Mouse (Mus musculus) heart, embryonic 16.5 days (tissue): ENCODE data around the gene Cib2. TPM values are rescaled to one million over a fixed set of nuclear protein-coding genes. Genes with fewer than 3 reads are reported as not detected.
A peak's percentile ranks its signal among the peaks of the same experiment; 100 is the strongest.
"Not testable (repeated sequence)": the region's sequence is repeated elsewhere in the genome, so short reads cannot be mapped to it uniquely, and the experiment has no call there.

Experiments
- ATAC-seq: fragments of 200-750 bp; cut with Nextera tagmentation; replicated peaks from 2 replicates; pipeline ENCODE4 v1.8.0; 2017; ENCODE audit warnings: moderate number of reproducible peaks; ENCODE audit not compliant: insufficient read depth, low FRiP score; ENCODE audit errors: extremely low read depth
- H3K27ac ChIP-seq: fragments of 300-500 bp; sonication (generic); 2 replicates; pipeline ENCODE4 v1.5.1; 2014; ENCODE audit warnings: mild to moderate bottlenecking, low read length, control low read depth, moderate library complexity
- H3K27me3 ChIP-seq: fragments of 300-500 bp; sonication (generic); 2 replicates; pipeline ENCODE4 v1.6.1; 2014; ENCODE audit warnings: low read length, mixed read lengths; ENCODE audit not compliant: control insufficient read depth, insufficient read depth
- H3K36me3 ChIP-seq: fragments of 300-500 bp; sonication (generic); 2 replicates; pipeline ENCODE4 v1.6.1; 2014; ENCODE audit not compliant: control insufficient read depth, insufficient read depth
- H3K4me1 ChIP-seq: fragments of 300-500 bp; sonication (generic); 2 replicates; pipeline ENCODE4 v1.6.1; 2014; ENCODE audit warnings: low read length, mixed read lengths; ENCODE audit not compliant: control insufficient read depth, insufficient read depth
- H3K4me2 ChIP-seq: fragments of 300-500 bp; sonication (generic); 2 replicates; pipeline ENCODE4 v1.6.1; 2014; ENCODE audit warnings: low read depth, mild to moderate bottlenecking, control low read depth, low read length
- H3K4me3 ChIP-seq: fragments of 300-500 bp; sonication (generic); 2 replicates; pipeline ENCODE4 v1.5.1; 2014; ENCODE audit warnings: mild to moderate bottlenecking, control low read depth, low read length
- H3K9ac ChIP-seq: fragments of 300-500 bp; sonication (generic); 2 replicates; pipeline ENCODE4 v1.6.1; 2014; ENCODE audit warnings: low read length, control low read depth
- H3K9me3 ChIP-seq: fragments of 300-500 bp; sonication (generic); replicated peaks from 2 replicates; pipeline ENCODE4 v1.6.1; 2016; ENCODE audit warnings: low read length; ENCODE audit not compliant: control insufficient read depth
- WGBS: fragments of 180-500 bp; shearing (Covaris S2); extraction: QIAGEN DNeasy Blood & Tissue Kit; methylation state at CpG from one replicate; pipeline ENCODE4 v1.1.7; 2014; 5-methylcytosine and 5-hydroxymethylcytosine counted together
- polyA plus RNA-seq: library from polyadenylated mRNA; unstranded; fragments of >200 nt; fragmentation: Nextera tagmentation; extraction: Ambion mirVana; gene quantifications from 2 replicates; pipeline ENCODE4 v1.2.1, GENCODE M21; 2015

Cib2 gene
- 4.8 and 5.1 TPM in 2 replicates for polyA plus RNA-seq

DNA sequence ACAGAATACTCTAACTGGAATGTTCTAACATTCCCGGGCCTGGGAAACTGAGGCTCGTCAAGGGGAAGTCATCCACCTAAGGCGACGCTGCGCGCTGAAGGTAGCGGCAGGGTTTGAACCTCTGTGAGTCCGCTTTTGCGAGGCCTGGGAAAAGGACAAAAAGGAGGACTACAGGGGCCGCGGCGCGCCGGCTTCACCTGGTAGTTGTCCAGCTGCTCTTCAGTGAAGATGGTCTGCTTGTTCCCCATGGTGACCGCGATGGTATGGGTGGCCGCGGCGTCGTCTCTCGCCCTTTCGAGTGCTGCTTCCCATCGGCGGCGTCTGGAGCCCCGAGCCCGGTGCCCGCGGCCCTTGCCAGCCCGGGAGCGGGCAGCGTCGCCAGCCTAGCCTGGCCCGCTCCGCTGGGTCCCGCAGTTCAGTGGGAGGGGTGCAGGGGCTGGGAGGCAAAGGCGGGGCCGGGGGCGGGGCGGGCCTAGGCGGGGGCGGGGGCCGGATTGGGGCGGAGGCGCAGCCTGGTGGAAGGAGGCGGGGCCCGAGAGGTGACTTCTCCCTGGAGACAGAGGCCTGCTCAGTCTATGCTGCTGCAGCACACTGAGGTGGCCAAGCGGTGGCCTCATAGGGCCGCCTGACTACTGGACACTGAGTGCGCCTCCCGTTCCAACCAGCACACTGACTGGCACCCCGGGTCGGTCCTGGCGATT is at the start of gene Cib2:
Gene Cib2 (minus strand): TSS at position 448 of the 701 bp plus-strand sequence.
- Histone ChIP-seq H3K4me2 (peak within 1 kb of the TSS; percentile 95), H3K27me3 (peaks cover 9% of the 10 kb centered on the region; the same call in 1 of the 2 replicates), H3K4me1 (peaks cover 3% of the 10 kb centered on the region; the same call in 1 of the 2 replicates), H3K4me3 (peak within 1 kb of the TSS; percentile 66), H3K9me3 (no peaks in the 10 kb centered on the region), H3K36me3 (no peaks in the 10 kb centered on the region), H3K27ac (no peak within 1 kb of the TSS), H3K9ac (peak within 1 kb of the TSS; percentile 71)
- WGBS, result 1% methylated on average over 48 of the region's 54 CpGs
- peak; percentile 95 for ATAC-seq

DNA sequence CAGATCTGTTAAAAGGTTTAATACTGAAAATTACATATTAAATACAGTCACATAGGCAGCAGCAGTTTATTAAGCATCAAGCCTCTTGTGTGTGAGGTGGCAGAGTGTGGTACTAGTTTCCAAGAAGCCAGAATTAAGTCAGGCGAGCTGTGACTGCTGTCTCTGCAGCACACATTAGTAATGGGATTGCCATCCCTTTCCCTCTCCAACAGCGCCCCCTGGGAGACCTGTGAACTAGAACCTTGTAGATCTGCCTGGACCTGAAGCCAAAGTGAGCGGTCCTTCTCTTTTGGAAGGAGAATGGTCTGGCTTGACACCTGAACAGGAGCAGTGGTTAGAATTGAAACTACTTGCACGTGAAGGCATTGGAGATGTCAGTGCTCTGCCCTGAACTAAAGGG is 44.9 kb upstream of the Cib2 start:
- Histone ChIP-seq H3K4me3 (no peak overlapping the region), H3K4me2 (no peak overlapping the region), H3K27ac (no peak overlapping the region), H3K27me3 (no peaks in the 10 kb centered on the region), H3K9ac (no peak overlapping the region), H3K9me3 (no peaks in the 10 kb centered on the region), H3K36me3 (peaks cover 31% of the 10 kb centered on the region), H3K4me1 (no peaks in the 10 kb centered on the region)
- no peak for ATAC-seq
- WGBS, result 52% methylated on average over 4 of the region's 4 CpGs

- peaks cover 38% of the 10 kb centered on the region for H3K36me3 ChIP-seq
- no peak overlapping the region for H3K4me2 ChIP-seq
- no peak overlapping the region for H3K27ac ChIP-seq
- no peak for ATAC-seq
- H3K27me3 ChIP-seq, result no peaks in the 10 kb centered on the region
- H3K9ac ChIP-seq, result no peak overlapping the region
- H3K9me3 ChIP-seq, result no peaks in the 10 kb centered on the region
- no peaks in the 10 kb centered on the region for H3K4me1 ChIP-seq
- H3K4me3 ChIP-seq, result no peak overlapping the region
- WGBS, result 74% methylated on average over 5 of the region's 5 CpGs
Measured at GRCm38 (mm10) chr9:54604131-54604654, 44.2 kb upstream of the Cib2 start.

DNA sequence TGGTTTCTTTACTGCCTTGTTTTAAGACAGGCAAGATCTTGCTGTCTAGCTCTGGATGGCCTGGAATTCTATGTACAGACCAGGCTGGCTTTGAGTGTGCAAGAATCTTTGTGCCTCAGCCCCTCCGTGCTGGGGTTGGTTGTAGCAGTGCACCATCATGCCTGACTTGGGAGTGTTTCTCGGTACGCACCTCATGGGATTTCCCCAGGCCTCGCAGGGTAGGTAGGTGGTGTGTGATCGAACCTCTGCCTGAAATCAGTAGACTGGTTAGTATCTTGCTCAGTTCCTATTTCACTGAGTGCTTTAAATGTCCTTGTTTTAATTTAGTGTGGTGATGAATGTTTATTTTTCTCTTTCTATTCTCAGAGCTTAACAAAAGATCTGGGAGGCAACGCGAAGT is 42.9 kb upstream of the Cib2 start:
- H3K36me3 ChIP-seq, result peaks cover 50% of the 10 kb centered on the region
- H3K4me1 ChIP-seq, result peaks cover 1% of the 10 kb centered on the region; the same call in 1 of the 2 replicates
- no peak overlapping the region for H3K4me3 ChIP-seq
- H3K4me2 ChIP-seq, result no peak overlapping the region
- H3K9me3 ChIP-seq, result no peaks in the 10 kb centered on the region
- no peaks in the 10 kb centered on the region for H3K27me3 ChIP-seq
- no peak overlapping the region for H3K27ac ChIP-seq
- ATAC-seq, result no peak
- 86% methylated on average over 7 of the region's 7 CpGs for WGBS
- H3K9ac ChIP-seq, result no peak overlapping the region

GRCm38 (mm10) chr9:54602386-54602785 is 42.4 kb upstream of the Cib2 start:
- H3K9me3 ChIP-seq, result no peaks in the 10 kb centered on the region
- no peak for ATAC-seq
- no peaks in the 10 kb centered on the region for H3K27me3 ChIP-seq
- 62% methylated on average over 2 of the region's 2 CpGs for WGBS
- no peak overlapping the region for H3K27ac ChIP-seq
- no peak overlapping the region for H3K4me2 ChIP-seq
- peaks cover 7% of the 10 kb centered on the region for H3K4me1 ChIP-seq
- H3K36me3 ChIP-seq, result peaks cover 52% of the 10 kb centered on the region
- H3K4me3 ChIP-seq, result no peak overlapping the region
- H3K9ac ChIP-seq, result no peak overlapping the region

DNA sequence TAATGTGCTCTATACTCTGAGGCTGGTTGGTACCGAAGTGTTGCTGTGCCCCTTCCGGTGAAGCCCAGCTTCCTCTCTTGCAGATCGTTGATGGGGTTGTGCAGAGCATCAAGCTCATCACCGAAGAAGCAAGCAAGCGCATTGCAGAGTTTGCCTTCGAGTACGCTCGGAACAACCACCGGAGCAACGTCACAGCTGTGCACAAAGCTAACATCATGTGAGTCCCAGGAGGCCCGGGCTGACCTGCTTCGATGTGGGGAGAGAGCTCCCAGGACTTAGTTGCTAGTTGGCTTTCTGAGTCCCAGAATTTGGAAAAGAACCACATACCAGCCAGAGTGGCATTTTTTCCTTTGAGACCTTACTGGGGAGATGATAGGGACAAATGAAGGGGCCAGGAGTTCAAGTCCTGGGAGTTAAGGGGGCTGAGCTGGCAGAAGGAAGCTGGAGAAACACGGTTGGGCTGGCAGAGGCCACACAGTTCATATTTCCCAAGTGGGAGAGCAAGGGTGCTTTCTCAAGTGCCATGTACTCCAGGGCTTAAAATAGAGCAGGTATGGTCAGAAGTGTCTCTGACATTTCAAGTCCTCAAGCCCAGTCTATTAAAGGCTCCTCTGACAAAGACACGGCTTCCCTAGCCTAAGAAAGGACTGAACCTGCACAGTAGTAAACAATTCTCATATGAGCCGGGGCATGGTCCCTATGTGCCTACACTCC is 36.9 kb upstream of the Cib2 start:
- no peaks in the 10 kb centered on the region for H3K9me3 ChIP-seq
- peak overlapping the region; percentile 79 for H3K27ac ChIP-seq
- peaks cover 67% of the 10 kb centered on the region for H3K36me3 ChIP-seq
- peak; percentile 86 for ATAC-seq
- no peaks in the 10 kb centered on the region for H3K27me3 ChIP-seq
- 62% methylated on average over 15 of the region's 15 CpGs for WGBS
- H3K4me2 ChIP-seq, result peak overlapping the region; percentile 14; the same call in 1 of the 2 replicates
- H3K4me3 ChIP-seq, result no peak overlapping the region
- H3K9ac ChIP-seq, result no peak overlapping the region
- H3K4me1 ChIP-seq, result peaks cover 29% of the 10 kb centered on the region

- not testable (repeated sequence) for H3K9ac ChIP-seq, ATAC-seq, H3K27ac ChIP-seq, H3K4me2 ChIP-seq, H3K27me3 ChIP-seq, H3K9me3 ChIP-seq, H3K4me3 ChIP-seq
- Histone ChIP-seq H3K4me1 (peaks cover 29% of the 10 kb centered on the region), H3K36me3 (peaks cover 59% of the 10 kb centered on the region)
- 79% methylated on average over 4 of the region's 4 CpGs for WGBS
Measured at GRCm38 (mm10) chr9:54593652-54594051, 33.6 kb upstream of the Cib2 start.

DNA sequence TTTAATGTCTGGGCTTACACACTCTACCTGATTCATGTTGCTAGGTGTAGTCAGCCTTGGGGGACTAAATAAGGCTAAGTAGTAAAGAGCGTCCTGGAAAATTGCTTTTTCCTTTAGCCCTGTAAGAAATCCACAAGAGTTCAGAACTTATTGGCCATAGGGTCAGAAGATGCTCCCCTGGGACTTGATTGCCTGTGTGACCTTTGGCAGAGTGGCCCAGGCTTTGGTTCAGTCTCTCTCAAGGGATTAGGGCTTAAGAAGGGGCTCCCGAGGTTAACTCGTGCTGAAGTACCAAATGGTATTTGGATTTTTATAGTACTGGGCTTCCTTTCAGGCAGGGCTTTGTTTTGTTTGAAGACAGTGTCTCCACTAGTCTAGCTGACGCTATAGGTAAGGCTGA is 27.8 kb upstream of the Cib2 start:
- Histone ChIP-seq H3K9ac (peak overlapping the region; percentile 91), H3K4me3 (peak overlapping the region; percentile 87), H3K9me3 (no peaks in the 10 kb centered on the region), H3K4me1 (peaks cover 10% of the 10 kb centered on the region), H3K36me3 (peaks cover 25% of the 10 kb centered on the region), H3K27ac (peak overlapping the region; percentile 34; the same call in 1 of the 2 replicates), H3K27me3 (no peaks in the 10 kb centered on the region), H3K4me2 (peak overlapping the region; percentile 73)
- no peak for ATAC-seq
- 52% methylated on average over 4 of the region's 4 CpGs for WGBS
